Mouse (Mus musculus) liver, postnatal 0 days (tissue): ENCODE results near the gene Scamp4. TPM values are rescaled to one million over a fixed set of nuclear protein-coding genes. Genes with fewer than 3 reads are reported as not detected.

ENCODE experiments used
- ATAC-seq: fragments of 200-750 bp; cut with Nextera tagmentation; 2 replicates; pipeline ENCODE4 v1.8.0; 2017; ENCODE audit warnings: mild to moderate bottlenecking, moderate library complexity
- DNase-seq: peaks from one replicate; pipeline ENCODE4 v3.0.0-alpha.2; 2016
- H3K27ac ChIP-seq: fragments of 300-500 bp; sonication (generic); 2 replicates; pipeline ENCODE4 v1.5.1; 2014; ENCODE audit warnings: antibody characterized with exemption, moderate library complexity, mild to moderate bottlenecking, low read depth
- H3K27me3 ChIP-seq: fragments of 300-500 bp; sonication (generic); 2 replicates; pipeline ENCODE4 v1.6.1; 2014; ENCODE audit warnings: low read length, control low read depth, mixed read lengths; ENCODE audit not compliant: insufficient read depth
- H3K36me3 ChIP-seq: fragments of 300-500 bp; sonication (generic); replicated peaks from 2 replicates; pipeline ENCODE4 v1.6.1; 2014; ENCODE audit warnings: mild to moderate bottlenecking, control low read depth, low read length, moderate library complexity, mixed read lengths; ENCODE audit not compliant: insufficient read depth
- H3K4me1 ChIP-seq: fragments of 300-500 bp; sonication (generic); 2 replicates; pipeline ENCODE4 v1.6.1; 2014; ENCODE audit warnings: antibody characterized with exemption, mild to moderate bottlenecking, control low read depth; ENCODE audit not compliant: insufficient read depth
- H3K4me2 ChIP-seq: fragments of 300-500 bp; sonication (generic); 2 replicates; pipeline ENCODE4 v1.6.1; 2014; ENCODE audit warnings: low read depth, mild to moderate bottlenecking, low read length, moderate library complexity, mixed read lengths
- H3K4me3 ChIP-seq: fragments of 300-500 bp; sonication (generic); 2 replicates; pipeline ENCODE4 v1.5.1; 2014; ENCODE audit warnings: low read depth, low read length
- H3K9ac ChIP-seq: fragments of 300-500 bp; sonication (generic); replicated peaks from 2 replicates; pipeline ENCODE4 v1.6.1; 2014; ENCODE audit warnings: mild to moderate bottlenecking, moderate library complexity
- H3K9me3 ChIP-seq: fragments of 300-500 bp; sonication (generic); 2 replicates; pipeline ENCODE4 v1.6.1; 2016; ENCODE audit warnings: mild to moderate bottlenecking, control low read depth, low read length, mixed read lengths
- CTCF ChIP-seq: sonication (generic); IDR thresholded peaks from 2 replicates; pipeline ENCODE4 v1.5.1; 2016; ENCODE audit warnings: antibody characterized with exemption, low read depth
- EP300 ChIP-seq: IDR thresholded peaks from 2 replicates; pipeline ENCODE4 v1.6.1; 2016; ENCODE audit warnings: antibody characterized with exemption, low read depth, mild to moderate bottlenecking
- WGBS: fragments of 180-500 bp; shearing (Covaris S2); extraction: QIAGEN DNeasy Blood & Tissue Kit; methylation state at CpG from one replicate; pipeline ENCODE4 v1.1.7; 2014; ENCODE audit not compliant: insufficient replicate concordance; 5-methylcytosine and 5-hydroxymethylcytosine counted together
- polyA plus RNA-seq: library from polyadenylated mRNA; unstranded; fragments of >200 nt; fragmentation: Nextera tagmentation; extraction: Ambion mirVana; gene quantifications from 2 replicates; pipeline ENCODE4 v1.2.1, GENCODE M21; 2015

Scamp4 gene
- polyA plus RNA-seq = 27.5 and 29.2 TPM in 2 replicates

GRCm38 (mm10) chr10:80602698-80603325 is at the start of gene Scamp4, which contains the start of gene Adat3:
Gene Scamp4, plus strand, starts transcription at chr10:80602872.
Gene Adat3, plus strand, starts transcription at chr10:80602880.
- peak within 1 kb of the TSS; percentile 84 for H3K4me2 ChIP-seq
- H3K27ac ChIP-seq = peak within 1 kb of the TSS; percentile 92
- ATAC-seq = peak; percentile 94
- no peak for TF ChIP-seq CTCF
- peak; percentile 43 for TF ChIP-seq EP300
- no peaks in the 10 kb centered on the region for H3K9me3 ChIP-seq
- H3K4me3 ChIP-seq = peak within 1 kb of the TSS; percentile 87
- no peaks in the 10 kb centered on the region for H3K27me3 ChIP-seq
- peaks cover 38% of the 10 kb centered on the region for H3K4me1 ChIP-seq
- H3K9ac ChIP-seq = peak within 1 kb of the TSS; percentile 65
- peaks cover 17% of the 10 kb centered on the region for H3K36me3 ChIP-seq
- peak; percentile 95 for DNase-seq
- under 1% methylated on average over 52 of the region's 54 CpGs for WGBS

- no peaks in the 10 kb centered on the region for H3K27me3 ChIP-seq
- H3K4me1 ChIP-seq = peaks cover 36% of the 10 kb centered on the region
- peak; percentile 86 for ATAC-seq
- H3K36me3 ChIP-seq = peaks cover 27% of the 10 kb centered on the region
- H3K4me2 ChIP-seq = peak overlapping the region; percentile 67
- H3K9ac ChIP-seq = peak overlapping the region; percentile 51; the same call in 1 of the 2 replicates
- no peak for TF ChIP-seq CTCF
- TF ChIP-seq EP300 = peak; percentile 70; the same call in 1 of the 2 replicates
- H3K9me3 ChIP-seq = no peaks in the 10 kb centered on the region
- DNase-seq = peak; percentile 63
- 53% methylated on average over 8 of the region's 8 CpGs for WGBS
- no peak overlapping the region for H3K4me3 ChIP-seq
- peak overlapping the region; percentile 78 for H3K27ac ChIP-seq
Measured at GRCm38 (mm10) chr10:80553575-80553974, 49.1 kb upstream of the Scamp4 start.

GRCm38 (mm10) chr10:80553997-80554396 is 48.7 kb upstream of the Scamp4 start:
- H3K4me3 ChIP-seq = no peak overlapping the region
- H3K27me3 ChIP-seq = no peaks in the 10 kb centered on the region
- peak overlapping the region; percentile 51; the same call in 1 of the 2 replicates for H3K9ac ChIP-seq
- WGBS = 61% methylated on average over 6 of the region's 6 CpGs
- peak overlapping the region; percentile 67 for H3K4me2 ChIP-seq
- H3K4me1 ChIP-seq = peaks cover 40% of the 10 kb centered on the region
- no peak for TF ChIP-seq CTCF
- no peak for TF ChIP-seq EP300
- peaks cover 23% of the 10 kb centered on the region for H3K36me3 ChIP-seq
- ATAC-seq (peak; percentile 21; the same call in 1 of the 2 replicates), DNase-seq (no peak)
- H3K27ac ChIP-seq = peak overlapping the region; percentile 78
- no peaks in the 10 kb centered on the region for H3K9me3 ChIP-seq

GRCm38 (mm10) chr10:80557346-80557965 is 45.2 kb upstream of the Scamp4 start:
- 37% methylated on average over 5 of the region's 5 CpGs for WGBS
- no peaks in the 10 kb centered on the region for H3K27me3 ChIP-seq
- H3K9me3 ChIP-seq = no peaks in the 10 kb centered on the region
- peaks cover 57% of the 10 kb centered on the region for H3K4me1 ChIP-seq
- no peak overlapping the region for H3K4me3 ChIP-seq
- TF ChIP-seq EP300 (no peak), CTCF (peak; percentile 93)
- DNase-seq (peak; percentile 91), ATAC-seq (no peak)
- H3K27ac ChIP-seq = no peak overlapping the region
- H3K4me2 ChIP-seq = no peak overlapping the region
- H3K36me3 ChIP-seq = peaks cover 5% of the 10 kb centered on the region; the same call in 1 of the 2 replicates
- H3K9ac ChIP-seq = no peak overlapping the region

- Histone ChIP-seq H3K9me3 (no peaks in the 10 kb centered on the region), H3K36me3 (0 out of 2 replicates have a peak, but pooled peaks cover 2% of the 10 kb centered on the region), H3K27ac (0 out of 2 replicates have a peak overlapping the region, but pooled peaks have one; percentile 7), H3K27me3 (no peaks in the 10 kb centered on the region), H3K9ac (peak overlapping the region; percentile 99), H3K4me3 (no peak overlapping the region), H3K4me2 (peak overlapping the region; percentile 72), H3K4me1 (peaks cover 40% of the 10 kb centered on the region)
- no peak for TF ChIP-seq CTCF
- no peak for TF ChIP-seq EP300
- no peak for ATAC-seq
- 81% methylated on average over 7 of the region's 7 CpGs for WGBS
- DNase-seq = no peak
Measured at GRCm38 (mm10) chr10:80559431-80559830, 43.2 kb upstream of the Scamp4 start.

- H3K4me1 ChIP-seq = peaks cover 33% of the 10 kb centered on the region
- peak overlapping the region; percentile 100 for H3K4me3 ChIP-seq
- peak overlapping the region; percentile 72 for H3K4me2 ChIP-seq
- peak overlapping the region; percentile 95 for H3K27ac ChIP-seq
- no peaks in the 10 kb centered on the region for H3K9me3 ChIP-seq
- peak; percentile 66 for DNase-seq
- no peaks in the 10 kb centered on the region for H3K27me3 ChIP-seq
- H3K9ac ChIP-seq = peak overlapping the region; percentile 99
- whole genome bisulfite sequencing = 1% methylated on average over 13 of the region's 13 CpGs
- 0 out of 2 replicates have a peak, but pooled peaks cover under 1% of the 10 kb centered on the region for H3K36me3 ChIP-seq
- TF ChIP-seq EP300 (no peak), CTCF (no peak)
- peak; percentile 52 for ATAC-seq
Measured at GRCm38 (mm10) chr10:80560621-80561020, 42.1 kb upstream of the Scamp4 start.
